Mouse (Mus musculus): ENCODE results near the gene Tmed2.

GRCm38 (mm10) chr5:124552094-124552472, 11.6 kb downstream of the Tmed2 start:
- no peak for TF ChIP-seq CTCF (IDR thresholded peaks at IDR 0.05; ENCODE audit: borderline replicate concordance, insufficient read depth, low read depth, low read length)
- no peak for TF ChIP-seq POLR2A (IDR thresholded peaks at IDR 0.05; ENCODE audit: borderline replicate concordance, insufficient read depth, low read length)

All from cerebellum, adult 2 months (tissue).